Mouse (Mus musculus): ENCODE measurements at regions not wholly inside any gene's neighbourhood (a gene's known extent, or its start where the extent isn't known, plus 50 kb on each side); places are given as distances from the start of the nearest gene placed in this dataset.

DNA sequence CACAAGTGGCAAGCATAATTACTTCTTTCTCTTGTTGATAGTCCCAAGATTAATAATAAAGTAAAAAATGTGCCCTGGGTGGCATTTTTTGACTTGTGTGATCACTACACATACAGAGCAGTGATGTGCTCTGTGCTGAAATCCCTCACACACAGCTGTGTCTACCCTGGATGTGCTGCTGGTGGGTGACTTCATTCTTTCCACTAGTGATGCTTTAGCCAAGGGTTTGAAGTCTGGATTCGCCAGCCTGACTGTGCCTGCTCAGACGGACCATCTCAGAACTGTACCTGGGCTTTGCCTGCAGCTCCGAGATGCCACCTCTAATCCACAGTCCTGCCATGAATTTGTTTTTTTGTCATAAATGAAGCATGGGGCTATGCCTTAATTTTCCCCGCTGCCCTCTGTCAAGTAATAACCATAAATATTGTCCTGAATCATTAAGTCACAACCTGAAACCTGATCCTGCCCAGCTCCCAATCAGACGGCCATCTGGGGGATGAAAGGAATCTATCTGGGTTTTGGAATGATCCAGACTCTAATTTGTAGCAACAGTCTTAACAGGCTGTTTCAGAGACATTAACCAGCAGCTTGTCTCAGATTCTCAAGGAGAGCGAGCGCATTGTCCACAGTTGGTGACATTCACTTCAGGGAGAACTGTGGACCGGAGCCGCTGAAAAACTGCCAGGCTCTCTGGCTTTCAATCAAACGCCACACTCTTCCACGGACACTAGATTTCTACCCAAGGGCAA is 330.1 kb upstream of the Npvf start:
- TF ChIP-seq CTCF (IDR thresholded peaks at IDR 0.05; ENCODE audit: extremely low read depth, insufficient read depth, insufficient read length, insufficient replicate concordance) (no peak), POLR2A (IDR thresholded peaks at IDR 0.05; ENCODE audit: low read depth, low read length) (no peak)
